Mouse (Mus musculus) limb, embryonic 15.5 days (tissue): ENCODE measurements around the gene Slc9a4. TPM values are rescaled to one million over a fixed set of nuclear protein-coding genes. Genes with fewer than 3 reads are reported as not detected.

ENCODE experiments used
- ATAC-seq: fragments of 200-750 bp; cut with Nextera tagmentation; 2 replicates; pipeline ENCODE4 v1.8.0; 2017; ENCODE audit warnings: low read depth, moderate TSS enrichment; ENCODE audit not compliant: insufficient number of reproducible peaks, low FRiP score, low TSS enrichment
- H3K27ac ChIP-seq: fragments of 300-500 bp; sonication (generic); 2 replicates; pipeline ENCODE4 v1.5.1; 2015; ENCODE audit warnings: moderate library complexity, mild to moderate bottlenecking, inconsistent platforms
- H3K27me3 ChIP-seq: fragments of 300-500 bp; sonication (generic); 2 replicates; pipeline ENCODE4 v1.6.1; 2015; ENCODE audit warnings: inconsistent platforms
- H3K36me3 ChIP-seq: fragments of 300-500 bp; sonication (generic); 2 replicates; pipeline ENCODE4 v1.6.1; 2015; ENCODE audit warnings: inconsistent platforms
- H3K4me1 ChIP-seq: fragments of 300-500 bp; sonication (generic); 2 replicates; pipeline ENCODE4 v1.6.1; 2015; ENCODE audit warnings: inconsistent platforms
- H3K4me2 ChIP-seq: fragments of 300-500 bp; sonication (generic); 2 replicates; pipeline ENCODE4 v1.6.1; 2015; ENCODE audit warnings: mild to moderate bottlenecking, inconsistent platforms
- H3K4me3 ChIP-seq: fragments of 300-500 bp; sonication (generic); 2 replicates; pipeline ENCODE4 v1.5.1; 2015; ENCODE audit warnings: mild to moderate bottlenecking, inconsistent platforms
- H3K9ac ChIP-seq: fragments of 300-500 bp; sonication (generic); 2 replicates; pipeline ENCODE4 v1.6.1; 2015; ENCODE audit warnings: inconsistent platforms
- H3K9me3 ChIP-seq: fragments of 300-500 bp; sonication (generic); 2 replicates; pipeline ENCODE4 v1.6.1; 2016; ENCODE audit warnings: inconsistent platforms
- WGBS: fragments of 180-500 bp; shearing (Covaris S2); methylation state at CpG from one replicate; pipeline ENCODE4 v1.1.7; 2015; 5-methylcytosine and 5-hydroxymethylcytosine counted together
- polyA plus RNA-seq: library from polyadenylated mRNA; unstranded; fragments of >200 nt; fragmentation: Nextera tagmentation; extraction: Ambion mirVana; gene quantifications from 2 replicates; pipeline ENCODE4 v1.2.1, GENCODE M21; 2015

Gene Slc9a4
- polyA plus RNA-seq, 1 experiment from 2014 or later = not detected

DNA sequence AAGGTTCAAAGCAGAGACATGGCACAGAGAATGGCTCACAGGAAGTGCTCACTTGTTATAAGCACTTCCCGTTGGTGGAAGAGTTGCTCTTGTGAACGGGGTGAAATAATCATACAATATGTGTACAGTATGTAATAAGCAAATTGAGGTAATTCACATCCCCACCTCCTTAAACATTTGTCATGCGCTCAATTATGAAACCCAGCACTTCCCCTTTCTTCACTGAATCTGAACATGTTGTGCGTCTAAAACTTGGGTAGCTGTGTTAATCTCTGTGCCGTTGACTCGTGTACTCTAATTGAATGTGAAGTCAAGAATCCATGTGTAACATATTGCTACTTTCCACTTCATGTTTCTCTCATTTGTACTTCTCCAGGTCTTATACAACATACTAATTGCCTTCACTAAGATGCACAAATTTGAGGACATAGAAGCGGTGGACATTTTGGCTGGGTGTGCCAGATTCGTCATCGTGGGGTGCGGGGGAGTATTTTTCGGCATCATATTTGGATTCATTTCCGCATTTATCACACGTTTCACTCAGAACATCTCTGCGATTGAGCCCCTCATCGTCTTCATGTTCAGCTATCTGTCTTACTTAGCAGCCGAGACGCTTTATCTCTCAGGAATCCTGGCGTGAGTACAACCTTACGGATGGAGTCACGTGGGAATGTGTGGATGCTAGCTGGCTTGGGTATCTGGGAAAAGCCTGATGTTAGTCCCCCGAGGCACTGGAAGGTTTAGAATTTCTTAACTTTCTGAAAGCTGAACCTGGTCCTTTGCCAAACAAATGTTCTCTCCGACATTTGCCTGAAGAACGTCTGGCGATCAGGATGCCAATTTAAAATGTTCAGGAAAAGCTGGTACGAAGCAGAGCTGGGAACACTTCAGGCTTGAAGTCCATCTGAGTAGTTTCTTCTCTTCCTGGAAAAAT is 20.8 kb downstream of the Slc9a4 start:
- H3K4me1 ChIP-seq = no peaks in the 10 kb centered on the region
- no peaks in the 10 kb centered on the region for H3K9me3 ChIP-seq
- H3K27me3 ChIP-seq = no peaks in the 10 kb centered on the region
- 63% methylated on average over 25 of the region's 25 CpGs for WGBS
- H3K27ac ChIP-seq = no peak overlapping the region
- no peak overlapping the region for H3K4me3 ChIP-seq
- H3K9ac ChIP-seq = no peak overlapping the region
- H3K4me2 ChIP-seq = no peak overlapping the region
- ATAC-seq = no peak
- no peaks in the 10 kb centered on the region for H3K36me3 ChIP-seq

DNA sequence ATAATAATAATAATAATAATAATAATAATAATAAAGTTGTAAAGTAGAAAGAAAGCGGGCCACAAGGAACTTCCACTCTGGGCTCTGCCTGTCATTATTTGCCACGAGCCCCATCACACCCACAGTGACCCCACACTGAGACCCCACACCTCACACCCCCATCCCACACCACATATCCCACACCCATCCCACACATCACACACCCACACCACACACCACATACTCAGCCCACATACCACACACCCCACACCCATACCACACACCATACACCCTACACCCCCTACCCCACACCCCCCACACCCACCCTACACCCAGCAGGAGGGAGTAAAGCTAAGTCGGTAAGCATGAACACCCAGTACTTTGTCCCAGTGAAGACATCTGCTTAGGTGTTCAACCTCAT is 21.6 kb downstream of the Slc9a4 start:
- no peak for ATAC-seq
- no peaks in the 10 kb centered on the region for H3K9me3 ChIP-seq
- H3K9ac ChIP-seq = no peak overlapping the region
- WGBS = 72% methylated on average over 3 of the region's 3 CpGs
- H3K27me3 ChIP-seq = no peaks in the 10 kb centered on the region
- H3K36me3 ChIP-seq = no peaks in the 10 kb centered on the region
- H3K4me1 ChIP-seq = no peaks in the 10 kb centered on the region
- no peak overlapping the region for H3K4me3 ChIP-seq
- H3K27ac ChIP-seq = no peak overlapping the region
- H3K4me2 ChIP-seq = no peak overlapping the region

DNA sequence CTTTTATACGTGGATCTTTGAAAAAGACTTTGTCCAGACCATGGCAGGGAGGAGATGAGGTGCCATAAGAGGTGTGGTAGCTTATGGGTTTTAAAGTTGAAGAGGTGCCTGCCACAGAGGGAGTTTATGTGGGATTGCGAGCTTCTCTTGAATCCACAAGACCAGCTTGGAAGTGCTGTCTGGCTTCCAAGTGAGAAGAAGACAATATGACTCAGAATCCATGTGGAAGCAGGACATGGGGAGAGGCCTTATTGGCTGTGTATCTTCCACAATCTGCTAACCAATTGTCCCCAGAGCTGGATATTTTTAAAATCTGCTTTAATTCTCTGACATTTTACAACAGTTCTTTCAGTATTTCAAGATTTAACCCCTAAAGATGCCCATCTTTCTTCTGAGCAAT is 33.3 kb downstream of the Slc9a4 start:
- no peaks in the 10 kb centered on the region for H3K36me3 ChIP-seq
- WGBS = 78% methylated on average over 2 of the region's 2 CpGs
- ATAC-seq = no peak
- H3K9me3 ChIP-seq = no peaks in the 10 kb centered on the region
- no peak overlapping the region for H3K4me2 ChIP-seq
- H3K27me3 ChIP-seq = no peaks in the 10 kb centered on the region
- H3K27ac ChIP-seq = no peak overlapping the region
- no peaks in the 10 kb centered on the region for H3K4me1 ChIP-seq
- no peak overlapping the region for H3K9ac ChIP-seq
- H3K4me3 ChIP-seq = no peak overlapping the region

DNA sequence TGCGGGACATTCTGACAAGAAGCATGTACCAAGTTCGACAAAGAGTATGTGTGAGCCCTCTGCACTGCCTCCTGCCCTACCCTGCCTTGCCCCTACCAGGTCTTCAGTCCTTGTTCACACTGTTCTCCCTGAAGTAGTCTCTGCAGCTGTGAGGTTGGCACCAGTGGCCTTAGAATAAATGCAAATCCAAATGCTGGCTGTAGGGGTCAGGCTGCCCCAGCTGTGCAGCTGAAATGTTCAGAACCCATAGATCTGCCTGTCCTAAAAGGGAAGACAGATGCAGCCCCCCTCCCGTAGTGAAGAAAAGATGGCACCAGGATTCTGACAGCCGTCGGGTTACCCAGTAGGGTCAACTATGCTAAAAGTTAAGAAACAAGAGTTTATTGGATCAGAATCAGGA is 39.2 kb downstream of the Slc9a4 start:
- H3K27me3 ChIP-seq = no peaks in the 10 kb centered on the region
- no peaks in the 10 kb centered on the region for H3K9me3 ChIP-seq
- H3K4me3 ChIP-seq = no peak overlapping the region
- ATAC-seq = no peak
- H3K4me2 ChIP-seq = no peak overlapping the region
- H3K27ac ChIP-seq = no peak overlapping the region
- H3K36me3 ChIP-seq = no peaks in the 10 kb centered on the region
- 75% methylated on average over 5 of the region's 5 CpGs for WGBS
- no peaks in the 10 kb centered on the region for H3K4me1 ChIP-seq
- H3K9ac ChIP-seq = no peak overlapping the region

DNA sequence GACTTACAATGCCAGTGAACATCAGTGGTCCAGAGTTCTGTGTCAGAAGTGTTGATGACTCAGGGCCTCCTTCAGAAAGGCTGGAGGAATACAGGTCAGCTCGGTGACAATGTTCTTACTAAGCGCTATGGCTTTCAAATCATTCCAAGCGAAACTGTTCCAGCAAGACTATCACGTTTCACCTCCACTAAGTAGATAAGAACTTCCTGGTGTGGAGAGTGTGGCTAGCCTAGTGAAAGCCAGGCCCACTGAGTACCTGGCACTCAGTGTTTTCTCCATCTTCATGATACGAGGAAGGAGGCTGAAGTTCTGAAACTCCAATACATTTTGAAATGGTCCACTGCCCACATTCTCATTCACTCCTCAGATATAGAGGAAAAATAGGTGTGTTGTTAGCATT is 40.0 kb downstream of the Slc9a4 start:
- Histone ChIP-seq H3K36me3 (no peaks in the 10 kb centered on the region), H3K9ac (no peak overlapping the region), H3K4me2 (no peak overlapping the region), H3K9me3 (no peaks in the 10 kb centered on the region), H3K4me1 (no peaks in the 10 kb centered on the region), H3K27me3 (no peaks in the 10 kb centered on the region), H3K4me3 (no peak overlapping the region), H3K27ac (no peak overlapping the region)
- ATAC-seq = no peak
- WGBS = 76% methylated on average over 5 of the region's 5 CpGs

DNA sequence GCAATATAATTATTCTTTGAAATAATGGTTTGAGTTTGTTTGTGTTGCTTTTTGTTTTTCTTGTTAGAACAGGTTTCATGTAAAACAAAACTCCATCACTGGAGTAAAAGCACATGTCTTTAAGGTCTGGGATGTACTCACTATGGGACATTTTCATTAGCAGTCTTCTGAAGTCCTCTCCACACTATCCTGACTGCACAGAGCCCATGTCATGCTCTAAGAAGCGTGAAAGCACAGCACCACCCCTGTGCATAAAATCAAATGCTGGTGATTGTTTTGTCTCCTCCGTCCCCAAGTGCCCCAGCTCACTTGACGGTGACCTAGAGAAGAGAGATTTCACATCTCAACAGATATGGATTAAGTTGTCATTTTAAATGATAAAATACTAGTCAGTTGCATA is 45.1 kb downstream of the Slc9a4 start:
- Histone ChIP-seq H3K4me3 (no peak overlapping the region), H3K9ac (no peak overlapping the region), H3K4me1 (no peaks in the 10 kb centered on the region), H3K9me3 (no peaks in the 10 kb centered on the region), H3K27ac (no peak overlapping the region), H3K36me3 (no peaks in the 10 kb centered on the region), H3K27me3 (no peaks in the 10 kb centered on the region; the same call in 1 of the 2 replicates), H3K4me2 (no peak overlapping the region)
- no peak for ATAC-seq
- 72% methylated on average over 3 of the region's 3 CpGs for WGBS

DNA sequence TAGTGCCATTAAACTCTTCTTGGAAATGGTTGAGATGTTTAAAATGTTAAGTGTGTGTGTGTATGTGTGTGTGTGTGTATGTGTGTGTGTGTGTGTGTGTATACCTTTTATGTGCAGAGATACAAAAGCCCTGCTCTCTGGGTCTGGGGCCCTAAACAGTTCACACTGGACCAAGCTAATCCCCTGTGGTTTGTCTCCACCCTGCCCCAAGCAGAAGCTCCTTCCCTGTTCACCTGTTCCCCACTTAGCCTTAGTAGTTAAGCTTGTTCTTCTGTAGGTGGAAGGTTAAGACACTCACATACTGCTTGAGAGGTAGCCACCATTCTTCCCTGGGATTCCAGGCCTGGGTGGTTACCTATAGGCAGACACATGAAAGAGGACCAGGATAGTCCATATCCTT is 47.1 kb downstream of the Slc9a4 start:
- no peak for ATAC-seq
- Histone ChIP-seq H3K4me1 (no peaks in the 10 kb centered on the region), H3K27ac (no peak overlapping the region), H3K36me3 (no peaks in the 10 kb centered on the region), H3K9ac (no peak overlapping the region), H3K4me2 (no peak overlapping the region), H3K9me3 (no peaks in the 10 kb centered on the region), H3K27me3 (no peaks in the 10 kb centered on the region; the same call in 1 of the 2 replicates), H3K4me3 (no peak overlapping the region)

DNA sequence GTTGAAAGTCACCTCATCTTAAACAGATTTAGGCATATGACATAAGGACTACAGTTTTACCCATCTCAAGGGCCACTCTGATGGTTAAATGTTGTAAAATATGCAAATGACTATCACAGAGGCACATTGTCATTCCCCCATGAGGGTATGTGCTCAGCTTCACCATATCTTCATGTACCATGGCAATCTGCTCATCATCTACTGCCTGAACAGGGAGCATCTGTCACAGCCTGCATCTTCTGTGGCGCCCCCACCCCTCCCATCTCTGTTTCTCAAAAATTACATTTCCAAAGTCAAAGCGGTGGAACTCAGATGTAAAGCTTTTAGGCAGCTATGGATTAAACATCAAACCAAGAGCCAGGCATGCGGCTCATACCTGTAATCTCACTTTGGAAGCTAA is 48.6 kb downstream of the Slc9a4 start:
- no peaks in the 10 kb centered on the region for H3K9me3 ChIP-seq
- no peak overlapping the region for H3K4me2 ChIP-seq
- no peak overlapping the region for H3K9ac ChIP-seq
- H3K27ac ChIP-seq = no peak overlapping the region
- 83% methylated on average over 3 of the region's 3 CpGs for WGBS
- no peak overlapping the region for H3K4me3 ChIP-seq
- H3K27me3 ChIP-seq = no peaks in the 10 kb centered on the region; the same call in 1 of the 2 replicates
- no peak for ATAC-seq
- no peaks in the 10 kb centered on the region for H3K4me1 ChIP-seq
- H3K36me3 ChIP-seq = no peaks in the 10 kb centered on the region

DNA sequence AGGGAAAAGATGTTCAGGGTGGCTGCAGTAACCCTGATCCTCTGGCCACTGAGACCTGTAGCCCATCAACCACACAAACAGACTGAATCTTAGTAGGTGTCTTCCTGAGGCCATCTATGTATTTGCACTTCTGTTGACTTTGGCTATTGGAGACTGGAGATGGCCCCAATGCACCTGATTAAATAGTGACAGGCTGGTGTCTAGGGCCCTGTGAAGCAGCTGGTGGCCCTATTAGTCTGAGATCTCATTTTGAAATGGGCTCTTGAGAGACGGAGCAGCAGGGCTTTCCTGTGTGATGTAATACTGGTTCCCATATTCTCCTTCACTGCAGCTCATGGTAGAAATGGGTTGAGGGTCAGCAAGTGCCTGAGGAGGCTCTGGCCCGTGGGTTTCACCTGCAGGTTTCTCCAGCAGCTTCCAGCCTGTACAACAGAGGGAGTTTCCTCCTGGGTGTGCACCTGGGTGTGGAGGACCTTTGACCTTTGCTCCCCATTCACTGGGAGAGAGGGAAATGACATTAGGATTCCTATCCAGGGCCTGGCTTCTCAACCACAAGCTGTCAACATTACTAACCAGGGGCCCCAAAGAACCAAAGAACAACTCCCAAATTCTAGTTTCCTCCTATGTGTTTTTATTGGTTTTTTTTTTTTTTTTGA is 52.7 kb downstream of the Slc9a4 start:
- no peaks in the 10 kb centered on the region for H3K36me3 ChIP-seq
- H3K27me3 ChIP-seq = no peaks in the 10 kb centered on the region
- H3K27ac ChIP-seq = no peak overlapping the region
- no peak overlapping the region for H3K9ac ChIP-seq
- ATAC-seq = no peak
- no peaks in the 10 kb centered on the region for H3K9me3 ChIP-seq
- no peaks in the 10 kb centered on the region for H3K4me1 ChIP-seq
- H3K4me2 ChIP-seq = no peak overlapping the region
- 58% methylated on average over 2 of the region's 2 CpGs for WGBS
- H3K4me3 ChIP-seq = no peak overlapping the region

DNA sequence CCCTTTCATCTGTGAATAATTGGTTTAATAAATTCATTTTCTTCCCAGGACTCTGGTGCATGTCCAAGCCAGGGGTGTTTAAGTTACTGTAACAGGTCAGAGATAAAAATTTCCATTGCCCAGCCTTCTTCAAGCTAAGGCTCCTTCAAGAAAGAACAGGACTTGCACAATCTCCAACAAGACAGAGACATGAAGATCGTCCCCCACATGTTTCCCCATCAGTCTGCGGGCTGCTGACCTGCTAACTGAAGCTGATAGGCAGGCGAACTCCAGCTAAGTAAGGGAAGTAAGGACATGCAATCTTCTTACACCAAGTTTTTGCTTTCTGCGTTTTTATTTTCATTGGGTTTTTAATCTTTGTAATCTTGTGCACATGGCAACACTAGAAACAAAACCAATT is 54.7 kb downstream of the Slc9a4 start:
- Histone ChIP-seq H3K36me3 (no peaks in the 10 kb centered on the region), H3K27ac (no peak overlapping the region)
- 79% methylated on average over 4 of the region's 4 CpGs for WGBS

DNA sequence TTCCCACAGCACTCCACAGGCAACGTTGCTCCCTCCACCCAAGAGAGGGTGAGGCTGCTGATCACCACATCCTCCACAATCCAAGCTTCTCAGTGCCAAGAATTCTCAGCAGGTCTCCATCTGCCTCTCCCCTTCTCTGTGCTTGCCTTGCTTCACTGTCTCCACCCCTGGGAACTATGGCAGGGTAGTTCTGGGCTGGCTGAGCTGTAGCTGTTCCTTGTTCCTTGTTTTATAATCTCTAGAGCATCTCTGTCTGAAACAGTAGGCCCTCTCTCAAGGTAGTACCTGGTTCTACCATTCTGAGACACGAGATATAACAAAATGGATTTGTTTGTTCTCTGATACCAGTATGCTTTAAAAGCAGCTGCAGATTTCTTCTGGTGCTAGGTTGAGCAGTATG is 68.4 kb downstream of the Slc9a4 start:
- H3K4me1 ChIP-seq = no peaks in the 10 kb centered on the region
- H3K27ac ChIP-seq = no peak overlapping the region
- H3K4me3 ChIP-seq = no peak overlapping the region
- no peak for ATAC-seq
- WGBS = 67% methylated on average over 2 of the region's 2 CpGs
- H3K9me3 ChIP-seq = no peaks in the 10 kb centered on the region
- no peaks in the 10 kb centered on the region for H3K27me3 ChIP-seq
- no peak overlapping the region for H3K9ac ChIP-seq
- no peak overlapping the region for H3K4me2 ChIP-seq
- no peaks in the 10 kb centered on the region for H3K36me3 ChIP-seq

More for the DNA sequence above, 54.7 kb downstream of the Slc9a4 start:
- no peak overlapping the region for H3K9ac ChIP-seq
- no peak overlapping the region for H3K4me2 ChIP-seq
- H3K27me3 ChIP-seq = no peaks in the 10 kb centered on the region
- no peaks in the 10 kb centered on the region for H3K4me1 ChIP-seq
- H3K9me3 ChIP-seq = no peaks in the 10 kb centered on the region
- no peak for ATAC-seq
- no peak overlapping the region for H3K4me3 ChIP-seq

DNA sequence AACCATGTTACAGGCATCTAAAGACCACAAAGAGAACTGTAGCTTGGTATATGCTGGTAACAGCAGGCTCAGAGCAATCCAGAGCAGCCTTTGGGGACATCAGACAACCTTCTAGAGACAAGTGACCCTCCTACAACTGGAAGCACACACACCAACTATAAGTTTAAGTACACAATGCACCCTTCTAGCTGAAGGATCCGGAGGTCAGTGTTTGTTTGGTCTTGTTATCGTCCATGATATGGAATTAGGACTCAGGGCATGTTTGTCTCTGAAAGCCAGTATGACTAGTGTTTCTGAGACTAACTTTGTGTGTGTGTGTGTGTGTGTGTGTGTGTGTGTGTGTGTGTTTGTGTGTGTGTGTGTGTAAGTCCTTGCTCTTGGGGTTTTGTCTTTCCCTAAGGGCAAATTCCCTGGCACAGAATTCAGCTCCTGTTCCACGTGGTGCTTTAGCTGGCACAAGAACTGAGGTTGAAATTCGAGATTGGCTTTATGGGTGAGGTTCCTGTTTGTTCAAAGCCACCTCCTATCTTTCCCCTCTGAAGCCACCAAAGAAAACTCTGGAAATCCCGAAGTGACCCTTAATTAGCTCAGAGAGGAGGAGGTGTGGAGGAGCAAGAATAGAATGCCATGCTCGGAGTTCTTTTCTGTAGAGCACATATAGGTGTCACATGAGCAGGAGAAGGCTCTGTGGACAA is 71.1 kb downstream of the Slc9a4 start:
- H3K4me2 ChIP-seq = no peak overlapping the region
- H3K9ac ChIP-seq = no peak overlapping the region
- H3K27me3 ChIP-seq = no peaks in the 10 kb centered on the region
- 48% methylated on average over 6 of the region's 6 CpGs for WGBS
- H3K27ac ChIP-seq = no peak overlapping the region
- no peak for ATAC-seq
- H3K4me3 ChIP-seq = no peak overlapping the region
- H3K36me3 ChIP-seq = no peaks in the 10 kb centered on the region
- no peaks in the 10 kb centered on the region for H3K9me3 ChIP-seq
- H3K4me1 ChIP-seq = no peaks in the 10 kb centered on the region
